Mouse (Mus musculus): ENCODE results near the gene Olfr572. TPM values are rescaled to one million over a fixed set of nuclear protein-coding genes. Genes with fewer than 3 reads are reported as not detected.

The Olfr572 gene
- total RNA-seq, 1 experiment, result not detected

DNA sequence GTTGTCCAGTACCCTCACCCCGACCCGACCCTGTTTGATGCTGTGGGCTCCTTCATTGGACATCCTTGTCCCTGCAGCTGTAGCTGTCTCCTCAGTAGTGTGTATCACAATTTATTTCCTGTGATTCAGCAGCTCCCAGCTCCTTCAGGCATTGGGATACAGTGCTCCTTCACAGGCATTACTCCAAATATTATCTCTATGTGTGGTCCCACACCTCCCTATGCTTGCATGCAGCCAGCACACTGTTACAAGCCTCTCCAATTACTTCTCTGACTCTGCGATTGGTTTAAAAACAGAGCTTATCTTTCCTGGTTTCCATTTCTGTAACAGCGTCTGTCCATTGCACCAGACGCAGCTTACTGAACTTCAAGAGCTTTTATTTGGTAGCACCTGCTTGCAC lies 7.8 kb upstream of the Olfr572 start:
- no peaks in the 10 kb centered on the region for H3K4me1 ChIP-seq (ENCODE audit: control insufficient read depth in 2 of 2, insufficient read depth in 2 of 2, low read length in 2 of 2, poor library complexity in 1 of 2)
- in situ Hi-C loops (cut with MboI; ENCODE audit: low sequenced_read_pairs in 2 of 2, unreplicated experiment in 2 of 2), result loop anchor here (10.0 to 25.0 kb wide), 2 partner anchors 404 to 412 kb away; no protein-coding TSS in a partner anchor

DNA sequence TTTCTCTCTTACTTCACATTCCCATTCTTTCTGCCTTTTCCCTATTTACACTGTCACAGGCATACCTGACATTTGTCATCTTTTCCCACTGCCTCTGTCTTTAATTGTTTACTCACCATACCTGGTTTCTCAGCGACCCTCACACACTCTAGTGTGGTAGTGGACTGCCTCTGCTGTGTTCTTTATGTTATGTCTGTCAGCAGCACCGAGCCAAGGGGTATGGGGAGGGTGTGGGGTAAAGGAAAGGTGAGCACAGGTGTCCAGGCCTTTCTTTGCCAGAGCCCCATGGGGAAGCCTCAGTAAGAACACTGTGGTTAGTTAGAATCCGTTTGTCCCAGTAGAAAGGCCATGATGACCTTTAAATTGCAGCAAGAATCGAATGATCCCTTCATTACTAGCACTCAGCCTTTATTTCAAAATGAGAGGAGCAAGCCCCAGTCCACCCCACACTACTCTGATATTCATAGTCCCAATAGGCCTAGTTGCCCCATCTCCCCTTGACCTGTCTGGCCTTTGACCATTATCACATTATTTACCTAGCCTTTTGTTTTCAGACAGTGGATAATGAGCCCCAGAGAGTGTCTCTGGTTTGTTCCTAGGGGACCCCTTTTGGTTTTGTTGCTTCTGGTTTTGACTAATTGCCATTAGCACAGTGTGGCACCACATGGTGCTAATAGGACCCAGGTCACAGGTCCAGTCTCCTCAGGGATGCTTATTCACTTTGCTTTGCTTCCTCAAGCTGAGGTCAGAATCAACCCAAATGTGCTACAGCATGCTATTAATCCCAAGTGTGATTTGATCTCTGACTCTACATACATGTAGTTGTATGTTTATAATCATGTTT lies 7.0 kb upstream of the Olfr572 start, which contains the start of gene Olfr571:
Gene Olfr571, minus strand, starts transcription at position 505 of the 844 bp plus-strand sequence.
- in situ Hi-C loops (cut with MboI; ENCODE audit: low sequenced_read_pairs in 2 of 2, unreplicated experiment in 2 of 2), result loop anchor here (10.0 to 25.0 kb wide), 2 partner anchors 405 to 412 kb away; no protein-coding TSS in a partner anchor
- DNase-seq (ENCODE audit: low read depth, low spot score), result no peak
- Histone ChIP-seq H3K27ac (ENCODE audit: insufficient read depth, low read depth, low read length, poor library complexity, severe bottlenecking) (no peak within 1 kb of the TSS), H3K36me3 (ENCODE audit: control insufficient read depth, insufficient read depth, low read length, poor library complexity, severe bottlenecking) (no peaks in the 10 kb centered on the region), H3K9ac (ENCODE audit: insufficient read depth, low read depth, low read length, poor library complexity, severe bottlenecking) (no peak within 1 kb of the TSS), H3K9me3 (ENCODE audit: control insufficient read depth, insufficient read depth, low read depth, low read length) (no peaks in the 10 kb centered on the region), H3K4me3 (ENCODE audit: insufficient read depth in 1 of 2, low read depth in 1 of 2, low read length in 2 of 2, poor library complexity in 1 of 2, severe bottlenecking in 1 of 2) (no peak within 1 kb of the TSS), H3K4me1 (ENCODE audit: control insufficient read depth in 2 of 2, insufficient read depth in 2 of 2, low read length in 2 of 2, poor library complexity in 1 of 2) (no peaks in the 10 kb centered on the region)
- TF ChIP-seq ZC3H11A (IDR thresholded peaks at IDR 0.05; ENCODE audit: borderline replicate concordance, low read depth, low read length) (no peak), ZNF384 (IDR thresholded peaks at IDR 0.05; ENCODE audit: low read depth, low read length) (no peak), HCFC1 (IDR thresholded peaks at IDR 0.05; ENCODE audit: borderline replicate concordance, insufficient read depth, low read length) (no peak), MAFK (IDR thresholded peaks at IDR 0.05; ENCODE audit: insufficient read depth, low read depth, low read length) (no peak), CHD2 (IDR thresholded peaks at IDR 0.05; ENCODE audit: low read depth, low read length) (no peak)

More for the DNA sequence above, 7.8 kb upstream of the Olfr572 start:
- no peak for DNase-seq (ENCODE audit: low read depth, low spot score)
- no peak overlapping the region for H3K4me3 ChIP-seq (ENCODE audit: insufficient read depth in 1 of 2, low read depth in 1 of 2, low read length in 2 of 2, poor library complexity in 1 of 2, severe bottlenecking in 1 of 2)
- no peaks in the 10 kb centered on the region for H3K36me3 ChIP-seq (ENCODE audit: control insufficient read depth, insufficient read depth, low read length, poor library complexity, severe bottlenecking)
- H3K27ac ChIP-seq (ENCODE audit: insufficient read depth, low read depth, low read length, poor library complexity, severe bottlenecking), result no peak overlapping the region
- TF ChIP-seq MAFK (IDR thresholded peaks at IDR 0.05; ENCODE audit: insufficient read depth, low read depth, low read length), result no peak
- TF ChIP-seq CHD2 (IDR thresholded peaks at IDR 0.05; ENCODE audit: low read depth, low read length), result no peak
- no peak for TF ChIP-seq ZC3H11A (IDR thresholded peaks at IDR 0.05; ENCODE audit: borderline replicate concordance, low read depth, low read length)
- TF ChIP-seq ZNF384 (IDR thresholded peaks at IDR 0.05; ENCODE audit: low read depth, low read length), result no peak
- TF ChIP-seq HCFC1 (IDR thresholded peaks at IDR 0.05; ENCODE audit: borderline replicate concordance, insufficient read depth, low read length), result no peak
- no peak overlapping the region for H3K9ac ChIP-seq (ENCODE audit: insufficient read depth, low read depth, low read length, poor library complexity, severe bottlenecking)
- H3K9me3 ChIP-seq (ENCODE audit: control insufficient read depth, insufficient read depth, low read depth, low read length), result no peaks in the 10 kb centered on the region

DNA sequence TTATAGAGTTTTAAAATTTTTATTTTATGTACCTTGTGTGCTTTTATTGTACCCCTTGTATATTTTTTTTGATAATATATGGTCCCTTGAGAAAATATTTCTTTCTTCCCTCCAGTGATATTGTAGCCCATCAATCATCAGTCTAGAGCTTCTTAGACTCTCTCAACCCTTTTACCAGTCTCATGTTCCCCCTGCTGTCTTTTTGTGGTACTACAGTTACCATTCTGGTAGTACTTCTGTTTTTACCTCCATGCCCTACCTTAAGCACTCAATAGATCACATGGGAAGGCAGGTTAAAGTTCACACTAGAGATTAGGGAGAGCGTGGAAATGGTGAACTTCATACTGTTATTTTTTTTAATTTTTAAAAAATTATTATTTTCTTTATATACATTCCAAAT lies 4.6 kb upstream of the Olfr572 start:
- H3K9me3 ChIP-seq (ENCODE audit: control insufficient read depth, insufficient read depth, low read depth, low read length), result no peaks in the 10 kb centered on the region
- H3K36me3 ChIP-seq (ENCODE audit: control insufficient read depth, insufficient read depth, low read length, poor library complexity, severe bottlenecking), result no peaks in the 10 kb centered on the region
- DNase-seq (ENCODE audit: low read depth, low spot score), result peak; percentile 73
- in situ Hi-C loops (cut with MboI; ENCODE audit: low sequenced_read_pairs in 2 of 2, unreplicated experiment in 2 of 2), result loop anchor here (10.0 to 25.0 kb wide), 2 partner anchors 407 to 415 kb away; no protein-coding TSS in a partner anchor
- no peak overlapping the region for H3K9ac ChIP-seq (ENCODE audit: insufficient read depth, low read depth, low read length, poor library complexity, severe bottlenecking)
- H3K4me1 ChIP-seq (ENCODE audit: control insufficient read depth in 2 of 2, insufficient read depth in 2 of 2, low read length in 2 of 2, poor library complexity in 1 of 2), result no peaks in the 10 kb centered on the region
- no peak overlapping the region for H3K27ac ChIP-seq (ENCODE audit: insufficient read depth, low read depth, low read length, poor library complexity, severe bottlenecking)
- H3K4me3 ChIP-seq (ENCODE audit: insufficient read depth in 1 of 2, low read depth in 1 of 2, low read length in 2 of 2, poor library complexity in 1 of 2, severe bottlenecking in 1 of 2), result no peak overlapping the region
- TF ChIP-seq ZC3H11A (IDR thresholded peaks at IDR 0.05; ENCODE audit: borderline replicate concordance, low read depth, low read length) (peak; percentile 91), HCFC1 (IDR thresholded peaks at IDR 0.05; ENCODE audit: borderline replicate concordance, insufficient read depth, low read length) (no peak), MAFK (IDR thresholded peaks at IDR 0.05; ENCODE audit: insufficient read depth, low read depth, low read length) (no peak), CHD2 (IDR thresholded peaks at IDR 0.05; ENCODE audit: low read depth, low read length) (no peak), ZNF384 (IDR thresholded peaks at IDR 0.05; ENCODE audit: low read depth, low read length) (no peak)

DNA sequence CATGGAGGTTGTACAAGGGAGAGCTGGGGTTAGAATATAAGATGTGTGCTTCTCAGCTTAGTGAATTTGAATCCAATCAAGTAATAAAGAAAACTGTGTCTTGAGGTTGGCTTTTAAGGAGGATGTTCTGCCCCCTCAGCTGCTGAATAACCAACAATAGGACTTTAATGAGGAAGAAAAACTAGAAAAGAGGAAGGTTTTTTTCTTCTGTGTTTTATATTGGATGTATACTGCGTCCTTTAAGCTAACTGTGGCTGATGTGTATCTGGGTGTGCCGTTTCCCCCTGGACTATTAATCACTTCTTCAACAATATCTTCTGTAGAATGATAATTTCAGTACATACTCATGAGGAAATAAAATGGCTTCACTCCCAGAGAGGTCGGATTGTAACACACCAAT lies 2.9 kb downstream of the Olfr572 start:
- Histone ChIP-seq H3K27ac (ENCODE audit: insufficient read depth, low read depth, low read length, poor library complexity, severe bottlenecking) (no peak overlapping the region), H3K9ac (ENCODE audit: insufficient read depth, low read depth, low read length, poor library complexity, severe bottlenecking) (no peak overlapping the region), H3K9me3 (ENCODE audit: control insufficient read depth, insufficient read depth, low read depth, low read length) (no peaks in the 10 kb centered on the region), H3K4me3 (ENCODE audit: insufficient read depth in 1 of 2, low read depth in 1 of 2, low read length in 2 of 2, poor library complexity in 1 of 2, severe bottlenecking in 1 of 2) (no peak overlapping the region), H3K36me3 (ENCODE audit: control insufficient read depth, insufficient read depth, low read length, poor library complexity, severe bottlenecking) (no peaks in the 10 kb centered on the region), H3K4me1 (ENCODE audit: control insufficient read depth in 2 of 2, insufficient read depth in 2 of 2, low read length in 2 of 2, poor library complexity in 1 of 2) (no peaks in the 10 kb centered on the region)
- in situ Hi-C loops (cut with MboI; ENCODE audit: low sequenced_read_pairs in 2 of 2, unreplicated experiment in 2 of 2), result no loop called here
- no peak for TF ChIP-seq CHD2 (IDR thresholded peaks at IDR 0.05; ENCODE audit: low read depth, low read length)
- TF ChIP-seq ZC3H11A (IDR thresholded peaks at IDR 0.05; ENCODE audit: borderline replicate concordance, low read depth, low read length), result no peak
- no peak for TF ChIP-seq MAFK (IDR thresholded peaks at IDR 0.05; ENCODE audit: insufficient read depth, low read depth, low read length)
- TF ChIP-seq HCFC1 (IDR thresholded peaks at IDR 0.05; ENCODE audit: borderline replicate concordance, insufficient read depth, low read length), result no peak
- TF ChIP-seq ZNF384 (IDR thresholded peaks at IDR 0.05; ENCODE audit: low read depth, low read length), result no peak
- DNase-seq (ENCODE audit: low read depth, low spot score), result no peak

Measured in ES-E14 (cell line).